Mouse (Mus musculus) midbrain, embryonic 14.5 days (tissue): ENCODE data around the gene Hcn4. TPM values are rescaled to one million over a fixed set of nuclear protein-coding genes. Genes with fewer than 3 reads are reported as not detected.

Experiments
- ATAC-seq: fragments of 200-750 bp; cut with Nextera tagmentation; 2 replicates; pipeline ENCODE4 v1.8.0; 2017; ENCODE audit warnings: moderate number of reproducible peaks, moderate library complexity; ENCODE audit not compliant: low FRiP score, low TSS enrichment
- DNase-seq: peaks from one replicate; pipeline ENCODE4 v3.0.0-alpha.2; 2015
- H3K27ac ChIP-seq: fragments of 300-500 bp; sonication (generic); replicated peaks from 2 replicates; pipeline ENCODE4 v1.5.1; 2014; ENCODE audit warnings: mild to moderate bottlenecking, low read depth, low read length, moderate library complexity
- H3K27me3 ChIP-seq: fragments of 300-500 bp; sonication (generic); 2 replicates; pipeline ENCODE4 v1.6.1; 2014; ENCODE audit warnings: low read length, control low read depth, mixed read lengths; ENCODE audit not compliant: control insufficient read depth, insufficient read depth
- H3K36me3 ChIP-seq: fragments of 300-500 bp; sonication (generic); 2 replicates; pipeline ENCODE4 v1.6.1; 2014; ENCODE audit warnings: low read length, control low read depth; ENCODE audit not compliant: control insufficient read depth, insufficient read depth
- H3K4me1 ChIP-seq: fragments of 300-500 bp; sonication (generic); 2 replicates; pipeline ENCODE4 v1.6.1; 2014; ENCODE audit warnings: mild to moderate bottlenecking, antibody characterized with exemption, low read length, control low read depth; ENCODE audit not compliant: control insufficient read depth, insufficient read depth
- H3K4me2 ChIP-seq: fragments of 300-500 bp; sonication (generic); 2 replicates; pipeline ENCODE4 v1.6.1; 2014; ENCODE audit warnings: mild to moderate bottlenecking, low read length, moderate library complexity
- H3K4me3 ChIP-seq: fragments of 300-500 bp; sonication (generic); replicated peaks from 2 replicates; pipeline ENCODE4 v1.5.1; 2014; ENCODE audit warnings: low read depth, low read length
- H3K9ac ChIP-seq: fragments of 300-500 bp; sonication (generic); replicated peaks from 2 replicates; pipeline ENCODE4 v1.6.1; 2014; ENCODE audit warnings: mild to moderate bottlenecking, low read length, moderate library complexity
- H3K9me3 ChIP-seq: fragments of 300-500 bp; sonication (generic); 2 replicates; pipeline ENCODE4 v1.6.1; 2016; ENCODE audit warnings: low read length, control low read depth, mixed read lengths; ENCODE audit not compliant: control insufficient read depth
- WGBS: fragments of 180-500 bp; shearing (Covaris S2); extraction: QIAGEN DNeasy Blood & Tissue Kit; methylation state at CpG from one replicate; pipeline ENCODE4 v1.1.7; 2014; 5-methylcytosine and 5-hydroxymethylcytosine counted together
- polyA plus RNA-seq: library from polyadenylated mRNA; unstranded; fragments of >200 nt; fragmentation: Nextera tagmentation; extraction: Ambion mirVana; gene quantifications from 2 replicates; pipeline ENCODE4 v1.2.1, GENCODE M21; 2014

Hcn4 gene
- polyA plus RNA-seq: 4.9 and 6.9 TPM in 2 replicates

GRCm38 (mm10) chr9:58823139-58823917 lies at the start of gene Hcn4:
TSS of gene Hcn4 (plus strand) at chr9:58823412.
- DNase-seq: peak; percentile 82
- Histone ChIP-seq H3K36me3 (no peaks in the 10 kb centered on the region), H3K4me2 (peak within 1 kb of the TSS; percentile 71), H3K4me3 (peak within 1 kb of the TSS; percentile 89), H3K4me1 (peaks cover 47% of the 10 kb centered on the region), H3K27me3 (peaks cover 4% of the 10 kb centered on the region; the same call in 1 of the 2 replicates), H3K9me3 (no peaks in the 10 kb centered on the region), H3K27ac (peak within 1 kb of the TSS; percentile 98), H3K9ac (peak within 1 kb of the TSS; percentile 90)
- ATAC-seq: peak; percentile 48
- WGBS: under 1% methylated on average over 95 of the region's 95 CpGs

- Histone ChIP-seq H3K27ac (no peak overlapping the region), H3K27me3 (no peaks in the 10 kb centered on the region), H3K4me3 (no peak overlapping the region), H3K4me1 (no peaks in the 10 kb centered on the region), H3K36me3 (no peaks in the 10 kb centered on the region), H3K9me3 (no peaks in the 10 kb centered on the region), H3K9ac (no peak overlapping the region), H3K4me2 (no peak overlapping the region)
- ATAC-seq (no peak), DNase-seq (no peak)
- 46% methylated on average over 3 of the region's 3 CpGs for WGBS
Measured at GRCm38 (mm10) chr9:58774761-58775160, 48.5 kb upstream of the Hcn4 start.

GRCm38 (mm10) chr9:58775363-58775762 lies 47.8 kb upstream of the Hcn4 start:
- DNase-seq: no peak
- WGBS: 23% methylated on average over 2 of the region's 2 CpGs

GRCm38 (mm10) chr9:58789476-58789875 lies 33.7 kb upstream of the Hcn4 start:
- Histone ChIP-seq H3K27me3 (no peaks in the 10 kb centered on the region), H3K36me3 (no peaks in the 10 kb centered on the region), H3K4me2 (no peak overlapping the region), H3K9me3 (no peaks in the 10 kb centered on the region), H3K27ac (no peak overlapping the region), H3K4me1 (no peaks in the 10 kb centered on the region), H3K4me3 (no peak overlapping the region), H3K9ac (no peak overlapping the region)
- 82% methylated on average over 3 of the region's 3 CpGs for WGBS
- DNase-seq: no peak
- no peak for ATAC-seq

More at GRCm38 (mm10) chr9:58775363-58775762, 47.8 kb upstream of the Hcn4 start:
- Histone ChIP-seq H3K27me3 (no peaks in the 10 kb centered on the region), H3K36me3 (no peaks in the 10 kb centered on the region), H3K9ac (no peak overlapping the region), H3K4me2 (no peak overlapping the region), H3K4me3 (no peak overlapping the region), H3K9me3 (no peaks in the 10 kb centered on the region), H3K4me1 (no peaks in the 10 kb centered on the region), H3K27ac (no peak overlapping the region)
- no peak for ATAC-seq

- DNase-seq (no peak), ATAC-seq (no peak)
- H3K9me3 ChIP-seq: no peaks in the 10 kb centered on the region
- no peaks in the 10 kb centered on the region for H3K36me3 ChIP-seq
- H3K4me1 ChIP-seq: no peaks in the 10 kb centered on the region
- no peak overlapping the region for H3K27ac ChIP-seq
- H3K9ac ChIP-seq: no peak overlapping the region
- no peak overlapping the region for H3K4me3 ChIP-seq
- H3K27me3 ChIP-seq: no peaks in the 10 kb centered on the region
- no peak overlapping the region for H3K4me2 ChIP-seq
- 83% methylated on average over 7 of the region's 7 CpGs for whole genome bisulfite sequencing
Measured at GRCm38 (mm10) chr9:58798155-58798554, 25.1 kb upstream of the Hcn4 start.

- no peak for DNase-seq
- WGBS: 83% methylated on average over 2 of the region's 2 CpGs
Measured at GRCm38 (mm10) chr9:58801441-58801840, 21.8 kb upstream of the Hcn4 start.

GRCm38 (mm10) chr9:58802294-58802693 lies 20.9 kb upstream of the Hcn4 start:
- WGBS: 81% methylated on average over 4 of the region's 4 CpGs
- no peak for ATAC-seq

More at GRCm38 (mm10) chr9:58801441-58801840, 21.8 kb upstream of the Hcn4 start:
- no peaks in the 10 kb centered on the region for H3K9me3 ChIP-seq
- no peak overlapping the region for H3K9ac ChIP-seq
- no peak overlapping the region for H3K27ac ChIP-seq
- no peak overlapping the region for H3K4me3 ChIP-seq
- H3K36me3 ChIP-seq: no peaks in the 10 kb centered on the region
- ATAC-seq: no peak
- no peaks in the 10 kb centered on the region; the same call in 1 of the 2 replicates for H3K27me3 ChIP-seq
- peaks cover 7% of the 10 kb centered on the region; the same call in 1 of the 2 replicates for H3K4me1 ChIP-seq
- no peak overlapping the region for H3K4me2 ChIP-seq

GRCm38 (mm10) chr9:58802802-58803201 lies 20.4 kb upstream of the Hcn4 start:
- H3K4me3 ChIP-seq: no peak overlapping the region
- 77% methylated on average over 5 of the region's 5 CpGs for WGBS
- H3K4me1 ChIP-seq: peaks cover 7% of the 10 kb centered on the region; the same call in 1 of the 2 replicates
- DNase-seq (no peak), ATAC-seq (no peak)
- no peak overlapping the region for H3K9ac ChIP-seq
- no peak overlapping the region for H3K4me2 ChIP-seq
- H3K27ac ChIP-seq: no peak overlapping the region
- no peaks in the 10 kb centered on the region; the same call in 1 of the 2 replicates for H3K27me3 ChIP-seq
- H3K9me3 ChIP-seq: no peaks in the 10 kb centered on the region
- H3K36me3 ChIP-seq: no peaks in the 10 kb centered on the region

More at GRCm38 (mm10) chr9:58802294-58802693, 20.9 kb upstream of the Hcn4 start:
- H3K27me3 ChIP-seq: no peaks in the 10 kb centered on the region; the same call in 1 of the 2 replicates
- H3K4me3 ChIP-seq: no peak overlapping the region
- DNase-seq: no peak
- H3K9me3 ChIP-seq: no peaks in the 10 kb centered on the region
- peaks cover 7% of the 10 kb centered on the region; the same call in 1 of the 2 replicates for H3K4me1 ChIP-seq
- no peak overlapping the region for H3K4me2 ChIP-seq
- H3K27ac ChIP-seq: no peak overlapping the region
- H3K36me3 ChIP-seq: no peaks in the 10 kb centered on the region
- H3K9ac ChIP-seq: no peak overlapping the region
